Mouse (Mus musculus): Measurements from ENCODE around the gene Oog4.

Gene Oog4

DNA sequence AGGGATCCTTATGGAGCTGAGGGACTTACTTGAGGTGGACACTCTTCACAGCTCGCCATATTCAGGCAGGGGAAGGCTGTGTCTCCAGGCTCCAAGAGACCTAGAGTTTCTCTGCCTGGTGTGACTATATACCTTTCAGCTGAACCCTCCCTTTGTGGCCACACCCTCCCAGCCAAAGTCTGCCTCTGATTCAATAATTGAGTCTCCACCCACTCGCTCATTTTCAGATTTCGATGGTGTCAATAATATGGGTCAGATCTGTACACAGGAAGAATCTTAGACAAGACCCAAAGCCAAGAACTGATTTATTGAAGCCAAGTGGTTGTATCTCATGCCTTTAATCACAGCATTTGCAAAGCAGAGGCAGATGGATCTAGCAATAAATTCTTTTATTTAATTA lies at the start of gene Oog4:
TSS of gene Oog4 (minus strand) at position 101 of the 400 bp plus-strand sequence.
- no peak for DNase-seq (ENCODE audit: low read depth, low spot score)

DNA sequence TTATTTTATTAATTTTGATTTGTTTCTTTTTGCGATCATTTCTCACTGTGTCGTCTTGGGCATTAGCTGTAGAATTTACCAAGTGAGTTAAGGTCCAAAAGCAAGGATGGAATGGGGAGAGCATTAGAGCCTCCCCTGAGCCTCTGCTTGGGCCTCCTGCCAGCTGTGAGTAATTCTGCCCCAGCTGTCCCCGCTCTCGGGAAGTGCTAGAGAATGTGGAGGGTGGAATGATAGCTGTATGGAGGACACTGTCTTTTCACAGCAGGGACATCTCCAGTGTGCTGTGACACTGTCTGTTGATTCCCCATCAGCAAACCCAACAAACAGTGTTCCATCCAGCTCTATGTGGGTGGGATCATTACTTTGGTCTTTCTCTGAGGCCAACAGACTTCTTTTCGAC lies 23.4 kb downstream of the Oog4 start:
- peak; percentile 25 for DNase-seq (ENCODE audit: low read depth, low spot score)

DNA sequence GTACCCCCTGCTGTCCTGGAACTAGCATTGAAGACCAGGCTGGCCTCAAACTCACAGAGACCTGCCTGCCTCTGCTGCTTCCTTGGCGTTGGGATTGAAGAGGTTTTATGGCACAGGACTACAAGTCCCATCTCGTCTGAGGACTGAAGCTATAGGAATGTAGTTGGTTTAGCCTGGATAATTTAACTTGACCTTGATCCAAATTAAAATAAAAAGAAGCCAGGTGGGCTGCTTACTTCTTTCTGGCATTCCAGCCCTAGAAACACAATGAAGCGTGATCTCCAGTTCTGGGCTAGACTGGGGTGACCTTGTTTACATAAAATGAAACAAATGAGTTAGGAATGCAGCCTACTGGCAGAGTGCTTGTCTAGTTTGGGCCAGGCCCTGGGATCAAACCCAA lies 36.0 kb downstream of the Oog4 start:
- peak; percentile 91 for DNase-seq (ENCODE audit: low read depth, low spot score)

DNA sequence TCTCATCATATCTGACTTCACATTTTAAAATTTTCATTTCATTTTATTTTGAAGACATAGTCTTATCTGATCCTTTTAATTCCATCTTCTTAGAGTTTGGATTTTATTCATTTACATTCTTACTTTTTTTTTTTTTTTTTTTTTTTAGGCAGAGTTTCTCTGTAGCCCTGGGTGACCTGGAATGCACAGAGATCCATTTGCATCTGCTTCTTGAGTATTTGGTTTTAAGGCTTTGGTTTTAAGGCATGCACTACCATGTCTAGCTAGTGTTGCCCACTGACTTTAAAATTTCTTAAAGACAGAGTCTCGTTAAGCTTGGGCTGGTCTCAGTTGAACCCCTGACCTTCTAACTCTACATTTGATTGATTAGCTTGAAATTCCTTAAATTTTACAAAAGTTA lies 36.5 kb downstream of the Oog4 start:
- no peak for DNase-seq (ENCODE audit: low read depth, low spot score)

DNA sequence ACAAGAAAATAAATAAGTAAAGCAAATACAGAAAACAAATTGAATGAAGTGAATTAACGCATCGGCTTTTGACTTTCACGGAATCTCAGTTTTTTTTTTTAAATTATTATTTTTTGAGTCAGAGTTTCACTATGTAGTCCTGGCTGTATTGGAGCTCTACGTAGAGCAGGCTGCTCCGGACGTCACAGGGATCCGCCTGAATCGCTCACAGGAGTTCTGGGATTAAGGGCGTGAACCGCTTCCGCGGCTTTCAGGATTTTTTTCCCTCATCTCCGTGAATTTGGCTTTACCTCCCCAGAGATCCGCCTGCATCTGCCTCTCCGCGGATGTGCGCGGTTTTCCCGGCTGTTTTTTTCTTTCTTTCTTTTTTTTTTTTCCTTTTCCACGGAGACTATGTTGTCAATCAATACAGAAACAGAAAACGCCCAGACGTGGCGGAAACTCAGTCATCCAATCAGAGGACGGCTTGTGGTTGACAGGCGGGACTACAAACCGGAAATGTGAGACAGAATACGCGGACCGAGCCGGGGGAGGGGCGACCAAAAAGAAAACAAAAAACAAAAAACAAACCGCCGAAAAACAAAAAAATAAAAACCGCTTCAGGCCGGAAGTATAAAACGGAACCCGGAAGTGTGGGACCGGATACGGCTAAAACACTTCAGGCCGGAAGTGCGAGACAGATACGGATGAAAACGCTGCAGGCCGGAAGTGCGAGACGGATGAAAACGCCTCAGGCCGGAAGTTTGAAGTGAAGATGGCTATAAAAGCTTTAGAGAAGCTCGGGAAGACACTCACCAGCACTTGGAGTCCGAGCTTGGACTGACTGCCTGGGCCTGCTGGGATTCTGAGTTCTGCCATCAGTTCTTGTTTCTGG lies 37.7 kb downstream of the Oog4 start, which contains the start of gene Pramef8:
TSS of gene Pramef8 (plus strand) at position 208 of the 874 bp plus-strand sequence.
- DNase-seq (ENCODE audit: low read depth, low spot score), result peak; percentile 95

DNA sequence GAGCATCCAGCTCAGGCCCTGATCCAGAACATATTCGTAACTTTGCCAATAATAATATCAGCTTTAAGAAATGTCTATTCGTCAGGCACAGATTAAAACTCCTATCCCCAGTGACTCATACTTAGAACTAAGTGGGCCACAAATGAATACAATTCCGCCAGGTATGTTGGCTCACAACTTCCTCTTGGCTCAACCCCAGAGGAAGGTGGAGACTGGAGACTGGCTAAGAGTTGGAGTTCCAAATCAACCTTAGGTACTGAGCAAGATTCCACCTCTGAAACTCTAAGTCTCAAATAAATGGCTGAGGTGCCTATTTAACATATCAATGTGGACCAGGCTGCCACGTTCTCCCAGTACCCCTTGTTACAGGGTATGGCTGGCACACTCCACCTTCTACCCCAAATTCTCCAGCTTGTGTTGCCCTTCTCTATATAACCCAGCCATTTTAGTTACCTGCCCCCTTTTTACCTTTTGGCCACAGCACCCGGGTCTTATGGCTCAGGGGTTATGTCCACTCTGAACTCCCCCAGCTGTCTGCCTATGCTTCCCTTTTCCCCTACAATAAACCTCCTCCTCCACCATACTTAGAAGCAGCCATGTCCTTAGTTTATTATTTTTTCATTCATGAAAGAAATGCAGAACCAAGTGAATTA lies 38.4 kb downstream of the Oog4 start:
- DNase-seq (ENCODE audit: low read depth, low spot score), result no peak

DNA sequence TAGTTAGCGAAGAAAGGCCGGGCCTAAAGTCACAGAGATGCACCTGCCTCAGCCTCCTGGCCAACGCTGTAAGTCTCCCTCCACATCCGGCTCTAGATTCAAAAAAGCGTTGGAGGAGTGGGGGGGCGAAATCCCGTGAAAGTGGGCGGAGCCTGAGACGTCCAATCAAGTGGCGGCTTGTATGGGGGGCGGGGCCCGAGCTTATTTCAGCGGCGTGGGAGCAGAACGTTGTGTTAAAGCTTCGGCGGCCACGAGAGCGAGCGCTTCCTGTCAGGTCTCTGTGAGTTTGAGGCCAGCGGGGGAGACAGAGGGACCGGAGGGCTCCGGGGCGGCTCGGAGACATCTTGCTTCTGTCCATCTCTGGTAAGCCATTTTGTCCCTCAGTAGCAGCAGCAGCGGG lies 55.9 kb downstream of the Oog4 start, which contains the start of gene Pramel1:
TSS of gene Pramel1 (plus strand) at position 248 of the 400 bp plus-strand sequence.
- DNase-seq (ENCODE audit: low read depth, low spot score), result peak; percentile 79

DNA sequence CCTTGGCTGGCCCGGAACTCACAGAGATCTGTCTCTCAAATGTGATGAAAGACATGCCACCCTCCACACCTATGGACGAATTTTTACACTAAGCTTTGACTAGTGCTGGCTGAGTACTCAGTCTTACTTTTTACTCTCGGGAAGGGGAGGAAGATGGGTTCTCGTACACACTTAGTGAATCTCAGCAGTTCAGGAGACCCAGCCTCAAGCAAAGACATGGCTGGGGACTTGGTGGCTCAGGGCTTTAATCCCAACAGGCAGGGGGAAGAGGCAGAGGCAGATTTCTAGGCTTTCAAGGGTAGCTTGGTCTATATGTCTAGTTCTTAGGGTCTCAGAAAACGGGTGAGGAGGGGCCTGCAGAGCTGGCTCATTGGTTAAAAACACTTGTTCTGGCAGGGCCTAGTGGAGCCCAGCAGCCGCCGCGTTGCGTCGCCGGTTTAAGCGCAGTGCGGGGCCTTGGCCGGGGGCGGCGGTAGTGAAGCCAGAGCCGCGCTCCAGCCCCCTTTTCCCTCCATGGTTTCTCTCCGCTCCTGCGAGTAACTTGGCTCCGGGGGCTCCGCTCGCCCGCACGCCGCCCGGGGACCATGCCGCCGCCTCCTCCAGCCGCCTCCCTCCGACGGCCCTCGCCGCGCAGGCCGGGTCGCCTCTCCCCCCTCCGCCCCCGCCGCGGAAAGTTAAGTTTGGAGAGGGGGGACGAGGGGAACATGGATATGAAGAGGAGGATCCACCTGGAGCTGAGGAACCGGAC lies 61.0 kb downstream of the Oog4 start:
- DNase-seq (ENCODE audit: low read depth, low spot score), result peak; percentile 56
